21 mouse cellular contexts compared by ENCODE assay signal in the genomic region with DNA sequence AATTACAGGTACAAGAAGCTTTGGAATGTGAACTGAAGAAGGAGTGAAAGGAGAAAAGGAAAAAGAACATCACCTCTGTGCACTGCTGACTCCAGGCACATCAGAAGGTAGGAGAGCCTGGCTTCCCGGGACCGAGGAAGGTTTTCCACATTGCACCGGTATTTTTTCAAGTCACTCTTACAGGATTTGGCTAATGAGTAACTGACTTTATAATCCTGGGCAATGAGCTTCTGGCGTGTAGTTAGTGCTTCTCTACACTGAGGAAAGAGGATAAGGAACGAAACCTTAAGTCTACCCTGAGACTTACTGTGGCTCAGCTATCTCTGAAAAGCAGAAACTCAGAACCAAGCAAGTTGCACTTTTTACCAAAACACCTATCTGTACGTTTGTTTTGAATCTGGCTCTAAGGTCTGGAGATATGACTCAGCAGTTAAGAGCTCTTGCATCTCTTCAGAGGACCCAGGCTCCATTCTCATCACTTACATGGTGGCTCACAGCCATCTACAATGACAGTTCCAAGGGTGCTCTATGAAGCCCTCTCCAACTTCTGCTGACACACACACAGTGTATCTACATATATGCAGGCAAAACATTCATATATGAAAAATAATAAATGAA.
DNase-seq lines count a peak whose midpoint lies in the region; ATAC-seq and TF ChIP-seq lines count a peak whose summit lies in the region.
"Had no signal": no experiment of that assay in that cellular context is flagged by ENCODE, and none has a peak within 500 bp of the region (broad histone marks: within the 10 kb centered on the region; RNA-seq: fewer than 3 reads in every experiment).

No protein-coding gene starts in this region.

- no peak for ATAC-seq in liver, embryonic 11.5 days (replicated peaks; ENCODE audit: low FRiP score)
- peak; percentile 77 for ATAC-seq in erythroblast, adult 5-6 weeks (replicated peaks; ENCODE audit: low FRiP score, poor library complexity, severe bottlenecking)
- ATAC-seq in kidney, postnatal 0 days (replicated peaks; ENCODE audit: low FRiP score, low read depth), result no peak
- ATAC-seq: forebrain, embryonic 14.5 days; inflammation-experienced regulatory T-cells, adult 6 months; midbrain, embryonic 16.5 days had no signal

- H3K27me3 ChIP-seq in liver, adult 2 months (ENCODE audit: control insufficient read depth, insufficient read depth, low read length), result no peaks in the 10 kb centered on the region
- no peaks in the 10 kb centered on the region for H3K27me3 ChIP-seq in liver, embryonic 11.5 days (replicated peaks; ENCODE audit: control insufficient read depth, insufficient read depth, low read length)
- no peaks in the 10 kb centered on the region for H3K27me3 ChIP-seq in kidney, postnatal 0 days (ENCODE audit: insufficient read depth, low read length)
- H3K27me3 ChIP-seq: neural tube, embryonic 15.5 days had no signal

- TF ChIP-seq POLR2A in liver, adult 2 months (IDR thresholded peaks at IDR 0.05; ENCODE audit: extremely low read depth, insufficient read depth, low read length), result no peak

- no peak for TF ChIP-seq CTCF in liver, adult 2 months (IDR thresholded peaks at IDR 0.05; ENCODE audit: low read depth, low read length)
- TF ChIP-seq CTCF in kidney, postnatal 0 days (IDR thresholded peaks at IDR 0.05; ENCODE audit: low read depth), result no peak

- DNase-seq in liver, adult 2 months (ENCODE audit: extremely low read depth, low read depth, low spot score), result peak; percentile 79
- no peak for DNase-seq in liver, embryonic 11.5 days (ENCODE audit: low spot score)
- peak; percentile 12 for DNase-seq in kidney, postnatal 0 days (ENCODE audit: low spot score)
- peak; percentile 38 for DNase-seq in yolk sac, embryonic 10.5 days (ENCODE audit: low spot score)
- no peak for DNase-seq in cerebellum, adult 9-11 months
- DNase-seq in heart, adult 9 months (ENCODE audit: low spot score in 2 of 2), result no peak
- DNase-seq: adrenal gland, adult 8-10 months; B cell, adult 2 months; cerebellum, adult 8-10 months; gastrocnemius, postnatal 14 days; lung, postnatal 10 days; right cerebral cortex, postnatal 25 days; thymus, postnatal 4 days had no signal

- peaks cover 6% of the 10 kb centered on the region for H3K36me3 ChIP-seq in liver, adult 2 months (ENCODE audit: control insufficient read depth, insufficient read depth, low read length)
- peaks cover 8% of the 10 kb centered on the region; the same call in 1 of the 2 replicates for H3K36me3 ChIP-seq in liver, embryonic 11.5 days (ENCODE audit: control insufficient read depth, insufficient read depth, low read length)
- H3K36me3 ChIP-seq in kidney, postnatal 0 days (ENCODE audit: insufficient read depth, low read length), result 0 out of 2 replicates have a peak, but pooled peaks cover 27% of the 10 kb centered on the region

- no peak overlapping the region for H3K4me2 ChIP-seq in liver, embryonic 11.5 days
- H3K4me2 ChIP-seq in kidney, postnatal 0 days (ENCODE audit: low read length), result no peak overlapping the region
- H3K4me2 ChIP-seq: neural tube, embryonic 15.5 days had no signal

- peaks cover 8% of the 10 kb centered on the region; the same call in 1 of the 2 replicates for H3K4me1 ChIP-seq in liver, adult 2 months (ENCODE audit: control insufficient read depth, insufficient read depth, low read length)
- H3K4me1 ChIP-seq in liver, embryonic 11.5 days (replicated peaks; ENCODE audit: control insufficient read depth, insufficient read depth, low read length), result no peaks in the 10 kb centered on the region
- no peaks in the 10 kb centered on the region for H3K4me1 ChIP-seq in kidney, postnatal 0 days (replicated peaks; ENCODE audit: insufficient read depth, low read length)
- H3K4me1 ChIP-seq: hindbrain, embryonic 10.5 days; neural tube, embryonic 15.5 days had no signal

- 27% methylated on average over 6 of the region's 6 CpGs for WGBS in liver, adult 2 months
- 73% methylated on average over 6 of the region's 6 CpGs for WGBS in liver, embryonic 11.5 days
- WGBS in kidney, postnatal 0 days, result 68% methylated on average over 6 of the region's 6 CpGs

- H3K27ac ChIP-seq in liver, adult 2 months (replicated peaks; ENCODE audit: insufficient read depth, low read depth, low read length), result peak overlapping the region; percentile 16
- H3K27ac ChIP-seq in liver, embryonic 11.5 days (ENCODE audit: low read depth, low read length), result no peak overlapping the region
- no peak overlapping the region for H3K27ac ChIP-seq in kidney, postnatal 0 days
- H3K27ac ChIP-seq: hindbrain, embryonic 10.5 days; left cerebral cortex, adult 2 months; neural tube, embryonic 15.5 days had no signal

- H3K79me2 ChIP-seq in liver, adult 2 months (ENCODE audit: control insufficient read depth, insufficient read depth, low read length), result no peaks in the 10 kb centered on the region

- H3K9ac ChIP-seq in liver, adult 2 months (ENCODE audit: low read depth, low read length), result no peak overlapping the region
- H3K9ac ChIP-seq in liver, embryonic 11.5 days (ENCODE audit: low read depth, low read length), result no peak overlapping the region
- H3K9ac ChIP-seq in kidney, postnatal 0 days (ENCODE audit: low read depth, low read length), result no peak overlapping the region
- H3K9ac ChIP-seq: neural tube, embryonic 15.5 days had no signal

- H3K4me3 ChIP-seq in liver, adult 2 months (ENCODE audit: insufficient read depth, low read depth, low read length), result no peak overlapping the region
- H3K4me3 ChIP-seq in liver, embryonic 11.5 days (ENCODE audit: low read depth, low read length), result no peak overlapping the region
- no peak overlapping the region for H3K4me3 ChIP-seq in kidney, postnatal 0 days (replicated peaks; ENCODE audit: low read depth, low read length)
- H3K4me3 ChIP-seq: erythroblast, embryonic 14.5 days; hindbrain, embryonic 10.5 days; left cerebral cortex, adult 2 months; neural tube, embryonic 15.5 days had no signal

- H3K9me3 ChIP-seq in liver, embryonic 11.5 days (ENCODE audit: control insufficient read depth, low read length), result no peaks in the 10 kb centered on the region
- no peaks in the 10 kb centered on the region for H3K9me3 ChIP-seq in kidney, postnatal 0 days (replicated peaks; ENCODE audit: low read length)
- H3K9me3 ChIP-seq: hindbrain, embryonic 10.5 days; neural tube, embryonic 15.5 days had no signal

Comparison
In these comparisons a context has a peak if more than half of its experiments do, and no peak if none do; other contexts are left out.
1. DNase-seq: peak in liver, adult 2 months (single experiment), kidney, postnatal 0 days (single experiment) and yolk sac, embryonic 10.5 days (single experiment); none in liver, embryonic 11.5 days (single experiment), cerebellum, adult 9-11 months (single experiment) and heart, adult 9 months (0 of 2).